Mouse (Mus musculus) ES-Bruce4 (cell line): ENCODE data around the gene Nop14. TPM values are rescaled to one million over a fixed set of nuclear protein-coding genes. Genes with fewer than 3 reads are reported as not detected.

ENCODE experiments used
- H3K27ac ChIP-seq: 2 replicates; pipeline ENCODE4 v1.5.1; 2012; ENCODE audit warnings: low read length, inconsistent platforms; ENCODE audit not compliant: insufficient read depth
- H3K27me3 ChIP-seq: 2 replicates; pipeline ENCODE4 v1.6.1; 2012; ENCODE audit warnings: mild to moderate bottlenecking, low read length, inconsistent platforms; ENCODE audit not compliant: control insufficient read depth, poor library complexity, insufficient read depth, severe bottlenecking
- H3K36me3 ChIP-seq: 2 replicates; pipeline ENCODE4 v1.6.1; 2012; ENCODE audit warnings: inconsistent platforms, mild to moderate bottlenecking, low read length, moderate library complexity; ENCODE audit not compliant: control insufficient read depth, poor library complexity, insufficient read depth, severe bottlenecking
- H3K4me1 ChIP-seq: one replicate; pipeline ENCODE4 v1.8.1; 2011; ENCODE audit warnings: low read length; ENCODE audit not compliant: control insufficient read depth, insufficient read depth
- H3K4me3 ChIP-seq: 2 replicates; pipeline ENCODE4 v1.5.1; 2011; ENCODE audit warnings: low read depth, mild to moderate bottlenecking, low read length
- H3K9ac ChIP-seq: 2 replicates; pipeline ENCODE4 v1.6.1; 2012; ENCODE audit warnings: low read depth, mild to moderate bottlenecking, inconsistent platforms; ENCODE audit not compliant: poor library complexity, severe bottlenecking
- H3K9me3 ChIP-seq: replicated peaks from 2 replicates; pipeline ENCODE4 v1.6.1; 2012; ENCODE audit warnings: mild to moderate bottlenecking, low read length, inconsistent platforms; ENCODE audit not compliant: control insufficient read depth, poor library complexity, insufficient read depth, severe bottlenecking
- CTCF ChIP-seq: IDR thresholded peaks from one replicate; pipeline ENCODE4 v1.8.1; 2011; ENCODE audit warnings: low read depth, low read length
- EP300 ChIP-seq: IDR thresholded peaks from 2 replicates; pipeline ENCODE4 v1.6.1; 2011; ENCODE audit warnings: low read depth, low read length; ENCODE audit not compliant: insufficient read depth
- POLR2A ChIP-seq: IDR thresholded peaks from one replicate; pipeline ENCODE4 v1.8.1; 2011; ENCODE audit warnings: low read length; ENCODE audit not compliant: insufficient read depth
- polyA plus RNA-seq: library from polyadenylated mRNA; stranded (reverse); fragments of >200 nt; gene quantifications from 2 replicates; pipeline ENCODE4 v1.2.4, GENCODE M21; 2011; ENCODE audit warnings: low read depth; ENCODE audit not compliant: missing spikeins, insufficient read depth, insufficient read length

Nop14 gene
- polyA plus RNA-seq, 1 experiment = 82.6 TPM

DNA sequence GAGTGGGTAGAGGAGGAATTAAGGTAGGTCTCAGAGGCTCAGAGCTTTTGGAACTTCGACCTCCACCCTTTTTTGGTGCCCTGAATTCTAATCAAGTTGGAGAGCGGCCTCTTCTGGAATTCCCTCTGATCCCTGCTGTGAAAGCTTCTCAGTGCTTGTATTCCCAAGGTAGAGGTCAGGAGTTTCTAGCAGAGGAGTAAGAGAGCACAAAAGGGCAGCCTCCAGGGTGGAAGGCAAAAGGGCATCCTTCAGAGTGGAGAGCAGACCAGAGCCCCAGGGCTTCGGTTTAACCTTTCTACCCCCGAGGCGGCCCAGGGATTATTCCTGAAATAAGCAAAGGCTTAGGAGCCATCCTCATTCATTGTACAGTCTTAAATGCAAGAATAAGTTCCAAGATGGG is 69.9 kb downstream of the Nop14 start:
- Histone ChIP-seq H3K9ac (no peak overlapping the region), H3K4me1 (peaks cover 2% of the 10 kb centered on the region), H3K27me3 (no peaks in the 10 kb centered on the region), H3K36me3 (no peaks in the 10 kb centered on the region), H3K27ac (peak overlapping the region; percentile 67; the same call in 1 of the 2 replicates), H3K9me3 (no peaks in the 10 kb centered on the region), H3K4me3 (no peak overlapping the region)
- no peak for TF ChIP-seq CTCF
- 0 out of 2 replicates have a peak, but pooled peaks have one; percentile 22 for TF ChIP-seq EP300
- no peak for TF ChIP-seq POLR2A

Other genes with a start within 250 kb of the Nop14 start
- 10.1 and 14.0 TPM in 2 replicates for gene Tnip2, start 146.2 kb downstream of the Nop14 start, polyA plus RNA-seq
- gene Sh3bp2, start 134.3 kb downstream of the Nop14 start, polyA plus RNA-seq = 2.6 and 2.8 TPM in 2 replicates
- gene Add1, start 86.5 kb downstream of the Nop14 start, polyA plus RNA-seq = 71.7 and 76.9 TPM in 2 replicates
- 70.1 and 91.6 TPM in 2 replicates for gene Mfsd10, start 22.9 kb downstream of the Nop14 start, polyA plus RNA-seq
- gene Grk4, start 231 bp upstream of the Nop14 start, polyA plus RNA-seq = 0.25 TPM in 1 of 2 replicates, not detected in the other
- gene Htt, start 101.6 kb upstream of the Nop14 start, polyA plus RNA-seq = 42.1 and 42.3 TPM in 2 replicates
- gene Msantd1, start 247.9 kb upstream of the Nop14 start, polyA plus RNA-seq = 1.4 TPM in 1 of 2 replicates, not detected in the other